Mouse (Mus musculus) liver, adult 2 months (tissue): ENCODE measurements around the gene Pdk4. TPM values are rescaled to one million over a fixed set of nuclear protein-coding genes. Genes with fewer than 3 reads are reported as not detected.

Source experiments
- DNase-seq: peaks from one replicate; pipeline ENCODE4 v3.0.0-alpha.2; 2011; ENCODE audit warnings: low read depth, low spot score; ENCODE audit errors: extremely low read depth
- H3K27ac ChIP-seq: fragments of 200-500 bp; replicated peaks from 2 replicates; pipeline ENCODE4 v1.5.1; 2012; ENCODE audit warnings: low read depth, mild to moderate bottlenecking, control low read depth, inconsistent platforms, low read length; ENCODE audit not compliant: insufficient read depth
- H3K27me3 ChIP-seq: fragments of 200-500 bp; 2 replicates; pipeline ENCODE4 v1.6.1; 2012; ENCODE audit warnings: mild to moderate bottlenecking, moderate library complexity, low read length, inconsistent platforms; ENCODE audit not compliant: control insufficient read depth, insufficient read depth
- H3K36me3 ChIP-seq: fragments of 200-500 bp; 2 replicates; pipeline ENCODE4 v1.6.1; 2012; ENCODE audit warnings: low read length, inconsistent platforms; ENCODE audit not compliant: control insufficient read depth, insufficient read depth
- H3K4me1 ChIP-seq: fragments of 200-500 bp; 2 replicates; pipeline ENCODE4 v1.6.1; 2011; ENCODE audit warnings: low read length; ENCODE audit not compliant: control insufficient read depth, insufficient read depth
- H3K4me3 ChIP-seq: fragments of 200-500 bp; 2 replicates; pipeline ENCODE4 v1.5.1; 2011; ENCODE audit warnings: low read depth, mild to moderate bottlenecking, control low read depth, low read length, moderate library complexity; ENCODE audit not compliant: insufficient read depth
- H3K79me2 ChIP-seq: fragments of 200-500 bp; 2 replicates; pipeline ENCODE4 v1.6.1; 2012; ENCODE audit warnings: inconsistent platforms, mild to moderate bottlenecking, low read length, moderate library complexity; ENCODE audit not compliant: control insufficient read depth, insufficient read depth
- H3K9ac ChIP-seq: fragments of 200-500 bp; 2 replicates; pipeline ENCODE4 v1.6.1; 2012; ENCODE audit warnings: low read depth, mild to moderate bottlenecking, control low read depth, inconsistent platforms, low read length
- CTCF ChIP-seq: fragments of 200-500 bp; IDR thresholded peaks from 2 replicates; pipeline ENCODE4 v1.5.1; 2011; ENCODE audit warnings: low read depth, low read length, control low read depth
- POLR2A ChIP-seq: fragments of 200-500 bp; IDR thresholded peaks from 2 replicates; pipeline ENCODE4 v1.6.1; 2011; ENCODE audit warnings: low read length, control low read depth; ENCODE audit not compliant: insufficient read depth; ENCODE audit errors: extremely low read depth
- WGBS: fragments of 180-500 bp; shearing (Covaris S2); methylation state at CpG from one replicate; pipeline ENCODE4 v1.1.7; 2018; 5-methylcytosine and 5-hydroxymethylcytosine counted together
- polyA plus RNA-seq: library from polyadenylated mRNA; depleted of rRNA; stranded (reverse); fragments of >200 nt; gene quantifications from 2 replicates; pipeline ENCODE4 v1.2.3, GENCODE M21; 2012; rRNA removed
- total RNA-seq: library from RNA; depleted of rRNA; stranded (reverse); fragments of >200 nt; gene quantifications from 2 replicates; pipeline ENCODE4 v1.2.3, GENCODE M21; 2014; rRNA removed

Gene Pdk4
- total and polyA plus RNA-seq, 2 experiments = 2.7 to 3.8 TPM

GRCm38 (mm10) chr6:5443104-5443863, 52.8 kb downstream of the Pdk4 start:
- 36% methylated on average over 13 of the region's 13 CpGs for WGBS
- H3K27me3 ChIP-seq = no peaks in the 10 kb centered on the region
- peak; percentile 75 for DNase-seq

GRCm38 (mm10) chr6:5442316-5443085, 53.6 kb downstream of the Pdk4 start:
- Histone ChIP-seq H3K4me1 (peaks cover 8% of the 10 kb centered on the region; the same call in 1 of the 2 replicates), H3K4me3 (no peak overlapping the region), H3K27me3 (no peaks in the 10 kb centered on the region), H3K79me2 (no peaks in the 10 kb centered on the region), H3K9ac (no peak overlapping the region), H3K27ac (no peak overlapping the region), H3K36me3 (no peaks in the 10 kb centered on the region)
- TF ChIP-seq POLR2A = no peak
- TF ChIP-seq CTCF = no peak
- DNase-seq = no peak
- 19% methylated on average over 14 of the region's 14 CpGs for WGBS

More at GRCm38 (mm10) chr6:5443104-5443863, 52.8 kb downstream of the Pdk4 start:
- H3K36me3 ChIP-seq = no peaks in the 10 kb centered on the region
- H3K4me1 ChIP-seq = peaks cover 13% of the 10 kb centered on the region
- no peaks in the 10 kb centered on the region for H3K79me2 ChIP-seq
- no peak for TF ChIP-seq CTCF
- no peak for TF ChIP-seq POLR2A
- H3K27ac ChIP-seq = no peak overlapping the region
- H3K9ac ChIP-seq = no peak overlapping the region
- H3K4me3 ChIP-seq = no peak overlapping the region

- WGBS = 97% methylated on average over 6 of the region's 6 CpGs
- H3K9ac ChIP-seq = no peak overlapping the region
- H3K36me3 ChIP-seq = no peaks in the 10 kb centered on the region
- DNase-seq = no peak
- H3K4me1 ChIP-seq = peaks cover 2% of the 10 kb centered on the region; the same call in 1 of the 2 replicates
- H3K79me2 ChIP-seq = no peaks in the 10 kb centered on the region
- no peaks in the 10 kb centered on the region for H3K27me3 ChIP-seq
- no peak overlapping the region for H3K27ac ChIP-seq
- TF ChIP-seq CTCF (no peak), POLR2A (no peak)
- H3K4me3 ChIP-seq = no peak overlapping the region
Observed at GRCm38 (mm10) chr6:5441221-5441620, 54.9 kb downstream of the Pdk4 start.

- WGBS = 71% methylated on average over 4 of the region's 4 CpGs
- DNase-seq = peak; percentile 21
- H3K36me3 ChIP-seq = no peaks in the 10 kb centered on the region
- H3K27me3 ChIP-seq = no peaks in the 10 kb centered on the region
- no peak overlapping the region for H3K27ac ChIP-seq
- peak; percentile 45; the same call in 1 of the 2 replicates for TF ChIP-seq CTCF
- TF ChIP-seq POLR2A = no peak
- H3K4me3 ChIP-seq = no peak overlapping the region
- H3K79me2 ChIP-seq = no peaks in the 10 kb centered on the region
- H3K9ac ChIP-seq = no peak overlapping the region
- peaks cover 2% of the 10 kb centered on the region; the same call in 1 of the 2 replicates for H3K4me1 ChIP-seq
Observed at GRCm38 (mm10) chr6:5437757-5438156, 58.4 kb downstream of the Pdk4 start.

GRCm38 (mm10) chr6:5433887-5434286, 62.2 kb downstream of the Pdk4 start:
- no peaks in the 10 kb centered on the region for H3K4me1 ChIP-seq
- no peaks in the 10 kb centered on the region for H3K36me3 ChIP-seq
- no peak overlapping the region for H3K27ac ChIP-seq
- H3K9ac ChIP-seq = no peak overlapping the region
- no peaks in the 10 kb centered on the region for H3K27me3 ChIP-seq
- H3K79me2 ChIP-seq = no peaks in the 10 kb centered on the region
- H3K4me3 ChIP-seq = no peak overlapping the region
- DNase-seq = no peak
- TF ChIP-seq POLR2A = no peak
- TF ChIP-seq CTCF = no peak
- WGBS = 97% methylated on average over 2 of the region's 2 CpGs

Other genes starting within 250 kb of the Pdk4 start
- gene Pon3, start 240.0 kb downstream of the Pdk4 start, total RNA-seq = 136 and 148 TPM in 2 replicates
- 32.2 and 38.5 TPM in 2 replicates for gene Pon3, start 240.0 kb downstream of the Pdk4 start, polyA plus RNA-seq
- 36.1 and 46.2 TPM in 2 replicates for gene Pon2, start 197.9 kb downstream of the Pdk4 start, total RNA-seq
- 17.1 and 19.8 TPM in 2 replicates for gene Pon2, start 197.9 kb downstream of the Pdk4 start, polyA plus RNA-seq
- gene Asb4, start 112.9 kb downstream of the Pdk4 start, total RNA-seq = 0.18 and 0.27 TPM in 2 replicates
- 0.05 and 0.31 TPM in 2 replicates for gene Asb4, start 112.9 kb downstream of the Pdk4 start, polyA plus RNA-seq
- not detected in 2 replicates for gene Dync1i1, start 229.3 kb upstream of the Pdk4 start, total RNA-seq
- gene Dync1i1, start 229.3 kb upstream of the Pdk4 start, polyA plus RNA-seq = not detected in 2 replicates